Mouse (Mus musculus): Measurements from ENCODE around the gene Ttll2.
A peak's percentile ranks its signal among the peaks of the same experiment; 100 is the strongest.
"Not testable (repeated sequence)": the region's sequence is repeated elsewhere in the genome, so short reads cannot be mapped to it uniquely, and the experiment has no call there.

Gene Ttll2

DNA sequence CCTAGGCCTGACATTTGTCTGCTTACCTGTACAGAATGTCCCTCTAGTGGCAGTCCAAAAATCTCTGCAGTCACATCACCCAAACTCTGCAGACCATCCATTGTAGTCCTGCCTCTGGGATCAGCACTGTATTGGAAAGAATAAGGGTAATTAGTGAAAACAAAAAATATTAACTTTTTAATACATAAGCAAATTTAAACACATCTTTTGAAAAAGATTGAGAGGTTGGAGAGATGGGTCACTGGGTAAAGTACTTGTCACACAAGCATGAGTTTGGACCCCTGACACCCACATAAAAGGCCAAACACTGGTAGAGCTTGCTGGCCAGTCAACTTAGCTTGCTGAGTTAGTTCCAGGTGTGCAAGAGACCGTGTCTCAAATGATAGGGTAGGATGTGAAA, at the start of gene Ttll2:
TSS of gene Ttll2 (minus strand) at position 101 of the 400 bp plus-strand sequence.
- not testable (repeated sequence) for DNase-seq

DNA sequence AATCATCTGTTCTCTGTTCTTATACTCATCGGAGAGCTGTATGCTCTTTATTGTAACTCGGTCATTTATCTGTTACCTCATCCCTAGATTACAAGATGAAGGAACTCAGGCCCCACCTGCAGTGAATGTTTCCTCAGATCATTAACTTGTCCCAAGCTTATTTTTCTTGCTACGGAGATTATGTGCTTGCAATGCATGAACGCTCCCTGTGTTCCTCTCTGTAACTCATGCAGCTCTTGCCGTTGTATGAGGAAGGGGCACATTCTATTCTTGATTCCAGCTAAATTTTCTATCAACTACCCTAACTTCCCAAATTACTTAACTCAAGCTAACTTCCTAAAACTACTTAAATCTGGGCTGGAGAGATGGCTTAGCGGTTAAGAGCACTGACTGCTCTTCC, 47.3 kb upstream of the Ttll2 start:
- peak; percentile 9 for DNase-seq

DNA sequence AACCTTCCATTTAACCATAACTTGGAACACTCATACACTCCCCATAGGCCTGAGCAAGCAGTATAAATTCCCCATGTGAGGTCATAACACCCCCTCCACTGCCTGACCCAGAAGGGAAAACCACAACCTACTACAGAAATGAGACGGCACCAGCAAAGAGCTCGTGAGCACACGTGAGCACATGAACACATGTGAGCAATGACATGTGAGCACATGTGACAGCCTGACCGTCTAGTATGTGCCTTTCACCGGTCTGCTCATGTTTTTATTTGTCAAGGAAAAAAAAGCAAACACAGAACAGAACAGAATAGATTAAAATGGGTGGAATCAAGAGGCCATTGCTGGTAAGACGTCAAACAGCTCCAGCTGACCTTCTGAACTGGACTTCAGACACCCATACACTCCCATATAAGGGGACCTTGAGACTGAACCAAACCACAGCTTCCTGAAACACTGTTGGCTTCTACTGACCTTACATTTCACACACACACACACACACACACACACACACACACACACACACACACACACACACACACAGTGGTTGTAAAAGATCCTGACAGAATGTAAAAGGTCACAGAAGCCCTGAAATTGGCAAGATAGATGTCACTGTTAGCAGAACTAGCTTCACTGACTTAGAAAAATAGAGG, 45.8 kb upstream of the Ttll2 start:
- DNase-seq: peak; percentile 64

DNA sequence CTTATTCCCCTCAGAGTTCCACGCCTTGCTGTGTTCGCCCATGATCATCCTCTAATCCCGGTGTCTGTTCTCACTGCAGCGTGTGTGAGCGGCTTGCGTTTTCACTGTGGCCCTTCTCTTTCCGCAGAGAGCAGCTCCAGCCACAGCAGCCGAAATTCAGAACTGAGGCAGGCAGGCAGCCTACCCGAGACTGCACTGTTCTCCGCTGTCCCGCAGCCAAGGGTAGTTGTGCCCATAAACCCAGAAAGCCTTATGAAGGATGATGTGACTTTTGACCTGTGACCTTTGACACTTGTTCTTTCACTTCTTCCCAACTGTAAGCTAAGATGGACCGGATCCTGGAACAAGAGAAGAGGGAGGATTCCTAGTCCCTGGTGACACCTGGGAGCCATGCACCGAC, 44.6 kb upstream of the Ttll2 start:
- peak; percentile 79 for DNase-seq

DNA sequence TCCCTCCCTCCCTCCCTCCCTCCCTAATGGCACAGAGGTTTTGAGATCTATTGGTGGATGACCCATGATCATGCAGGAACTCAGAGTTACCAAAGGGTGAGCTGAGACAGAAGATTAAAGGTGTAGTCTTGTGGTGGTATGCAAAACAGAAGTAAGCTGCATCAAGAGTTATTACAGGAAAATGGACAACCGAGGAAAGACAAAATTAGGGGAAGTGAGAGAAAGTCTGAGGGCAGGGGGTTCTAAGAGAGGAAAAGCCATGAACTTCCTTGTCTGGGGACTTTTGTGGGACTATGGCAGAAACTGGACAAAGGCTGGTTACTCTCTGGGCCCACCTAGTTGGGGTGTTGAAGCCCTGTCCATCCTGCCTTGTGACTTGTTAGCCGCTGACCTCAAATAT, 43.8 kb upstream of the Ttll2 start:
- DNase-seq: not testable (repeated sequence)

DNA sequence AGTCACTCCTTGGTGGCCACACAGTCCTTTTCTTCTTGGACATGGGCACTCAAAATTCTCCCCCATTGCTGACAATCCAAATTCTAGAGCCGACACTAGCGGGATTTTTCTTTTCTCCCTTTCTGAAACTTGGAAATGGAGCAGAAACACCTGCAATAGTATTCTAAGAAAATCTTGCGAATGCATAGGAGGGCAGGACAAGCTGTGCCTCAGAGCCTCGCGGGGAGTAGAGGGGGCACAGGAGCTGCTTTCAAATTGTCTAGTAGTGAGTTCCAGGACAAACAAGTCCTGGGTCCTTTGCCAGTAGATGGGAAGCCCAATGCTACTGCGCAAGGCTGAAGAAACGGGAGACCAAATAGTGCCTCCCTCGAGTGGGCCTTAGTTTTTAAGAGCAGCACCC, 43.2 kb upstream of the Ttll2 start:
- DNase-seq: peak; percentile 80

DNA sequence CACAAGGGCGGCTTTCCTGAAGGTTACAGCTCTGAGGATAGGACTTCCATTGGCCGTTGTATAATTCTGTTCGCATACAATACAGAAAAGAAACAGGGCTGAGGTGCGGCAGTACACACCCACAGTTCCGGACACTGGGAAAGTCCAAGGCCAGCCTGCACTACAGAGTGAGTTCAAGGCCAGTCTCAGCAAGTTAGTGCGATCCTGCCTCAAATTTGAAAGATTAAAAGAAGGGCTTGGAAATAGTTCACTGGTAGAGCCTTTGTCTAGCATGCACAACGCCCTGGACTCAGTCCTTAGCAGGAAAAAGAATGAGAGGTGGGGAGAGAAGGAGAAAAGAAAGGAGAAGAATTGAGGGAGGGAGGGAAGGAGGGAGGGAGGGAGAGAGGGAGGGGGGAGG, 42.6 kb upstream of the Ttll2 start:
- DNase-seq: peak; percentile 51

DNA sequence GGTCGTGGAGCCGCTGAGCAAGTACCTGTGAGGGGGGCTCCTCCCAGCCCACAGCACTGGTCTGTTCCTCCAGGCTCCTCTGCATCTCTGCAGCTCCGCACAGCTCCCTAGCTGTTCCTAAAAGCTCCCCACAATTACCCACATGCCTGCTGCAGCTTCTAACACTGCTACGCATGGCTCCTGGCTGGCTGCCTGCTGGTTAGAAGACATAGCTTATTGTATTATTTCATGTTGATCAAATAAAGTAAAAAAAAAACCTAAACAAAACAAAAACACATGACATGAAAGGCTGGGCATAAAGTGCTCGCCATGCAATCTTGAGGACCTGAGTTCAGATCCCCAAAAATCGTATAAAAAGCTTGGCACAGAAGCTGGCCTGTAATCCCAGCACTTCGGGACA, 37.4 kb upstream of the Ttll2 start:
- peak; percentile 39 for DNase-seq

DNA sequence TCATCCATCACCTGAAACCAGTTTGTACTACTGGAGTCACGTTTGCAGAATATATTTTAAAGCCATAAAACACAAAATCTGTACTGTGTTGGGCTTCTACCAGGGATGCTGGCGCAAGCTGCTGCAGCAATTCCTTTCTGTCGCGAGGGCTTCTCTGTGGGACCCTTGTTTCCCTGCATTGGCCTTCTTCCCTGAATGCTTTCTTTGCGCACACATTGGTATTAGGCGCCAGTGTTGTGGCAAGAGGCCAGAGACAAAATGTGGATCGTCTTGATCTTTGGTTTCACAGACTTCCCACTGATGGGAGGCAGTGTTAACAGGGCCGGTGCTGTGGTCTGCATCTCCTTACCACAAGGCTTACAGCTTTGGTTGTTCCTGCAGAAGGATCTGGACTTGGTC, 36.5 kb upstream of the Ttll2 start:
- DNase-seq: peak; percentile 37

DNA sequence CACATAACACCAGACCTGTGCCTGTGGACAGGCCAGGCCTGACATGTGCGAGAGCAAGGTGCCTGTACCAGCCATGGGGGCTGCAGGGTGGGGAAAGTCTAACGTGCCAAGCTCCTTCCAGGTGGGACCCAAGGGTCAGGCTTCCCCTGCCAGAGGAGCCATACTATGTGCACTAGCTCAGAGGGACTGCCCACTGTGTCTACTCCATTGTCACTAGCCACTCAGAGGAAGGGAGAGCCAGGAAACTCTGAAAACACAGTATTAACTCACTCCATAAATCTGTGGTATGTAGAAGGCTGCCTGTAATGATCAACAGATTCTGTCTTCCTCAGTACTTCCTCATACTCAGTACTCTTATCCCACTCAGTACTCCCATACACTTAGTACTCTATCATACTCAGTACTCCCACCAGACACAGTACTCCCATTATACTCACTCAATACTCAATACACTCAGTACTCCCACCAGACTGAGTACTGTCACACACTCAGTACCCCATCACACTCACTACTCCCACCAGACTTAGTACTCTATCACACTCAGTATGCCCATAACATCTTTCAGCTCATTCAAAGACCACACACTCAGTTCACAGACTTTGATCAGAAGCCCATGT, 36.0 kb upstream of the Ttll2 start:
- DNase-seq: not testable (repeated sequence)

DNA sequence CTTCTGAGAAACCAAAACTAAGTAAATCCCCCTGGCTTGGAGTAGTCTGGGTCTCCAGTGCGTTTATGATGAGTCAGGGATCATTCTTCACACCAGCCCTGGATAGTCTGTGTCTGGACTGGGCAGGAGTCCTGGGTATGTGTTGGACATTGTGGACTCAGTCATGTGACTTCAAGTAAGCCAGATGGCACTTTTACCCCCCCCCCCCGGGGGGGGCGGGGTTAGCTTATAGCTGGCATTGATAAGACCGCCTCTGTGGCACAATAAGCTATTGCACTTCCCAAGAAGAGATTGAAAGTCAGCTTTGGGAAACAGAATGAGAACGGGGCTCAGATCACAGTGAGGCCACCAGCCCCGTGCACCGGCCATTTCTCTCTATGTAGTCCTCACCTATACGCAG, 33.5 kb upstream of the Ttll2 start:
- DNase-seq: peak; percentile 41

DNA sequence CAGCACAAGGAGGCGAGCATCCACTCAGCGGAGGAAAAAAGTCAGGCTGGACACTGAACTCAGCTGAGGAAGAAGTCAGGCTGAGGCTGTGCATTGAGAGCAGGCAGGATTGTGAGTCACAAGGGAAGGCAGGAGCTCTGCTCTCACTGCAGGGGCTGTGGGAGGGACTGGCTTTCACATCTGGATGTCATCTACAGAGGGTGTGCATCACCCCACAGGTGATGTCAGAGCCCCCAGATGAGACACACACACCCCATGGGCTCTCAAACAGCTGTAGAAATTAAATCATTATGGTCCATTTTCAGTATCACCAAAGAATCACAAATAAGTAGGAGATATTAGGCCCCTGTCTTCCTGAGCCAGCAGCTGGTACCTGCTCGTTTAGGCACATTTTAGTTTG, 32.9 kb upstream of the Ttll2 start, which contains the start of gene Unc93a2:
TSS of gene Unc93a2 (minus strand) at position 101 of the 400 bp plus-strand sequence.
- peak; percentile 29 for DNase-seq

DNA sequence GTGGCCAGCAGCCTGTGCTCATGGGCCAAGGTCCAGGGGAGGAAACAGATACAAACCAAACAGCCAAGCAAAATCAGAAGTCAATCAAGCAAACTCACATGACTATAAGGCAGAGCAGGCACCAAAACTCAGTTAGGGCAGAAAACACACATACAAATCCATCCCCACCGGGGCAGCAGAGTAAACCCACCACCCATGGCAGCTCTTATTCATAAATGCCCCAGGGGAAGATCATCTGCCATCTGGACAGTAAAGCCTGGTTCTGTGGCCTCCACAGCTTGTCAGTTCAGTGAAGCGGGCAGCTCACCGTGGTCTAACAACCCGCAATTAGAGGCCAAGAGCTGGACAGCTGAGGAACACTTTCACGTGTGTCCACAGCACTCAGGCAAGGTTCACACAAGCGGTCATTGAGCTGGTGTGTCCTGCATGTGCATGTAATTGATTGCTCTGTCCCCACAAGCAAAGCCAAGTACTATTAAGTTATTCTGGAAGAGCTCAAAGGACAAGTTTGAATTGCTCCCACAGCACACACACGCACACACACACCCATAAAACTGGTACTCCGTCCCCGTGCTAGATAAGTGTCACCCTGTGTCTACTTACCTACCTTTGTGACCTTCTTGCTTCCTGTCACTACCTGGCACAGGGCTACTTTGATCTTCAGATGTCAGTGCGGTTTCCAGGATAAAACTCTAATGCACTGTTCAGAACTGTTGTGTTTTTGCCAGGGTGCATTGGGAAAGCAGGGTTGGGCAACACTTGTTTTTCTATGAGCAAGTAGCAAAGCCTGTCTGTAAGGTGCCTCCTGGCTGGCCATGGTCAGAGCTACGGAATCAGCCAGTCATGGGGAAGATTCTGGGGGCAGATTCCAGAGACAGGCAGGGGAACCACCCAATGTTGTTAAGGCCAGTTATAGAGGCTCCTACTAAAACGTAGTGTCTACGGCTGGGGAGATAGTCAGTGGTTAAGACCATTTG, 31.0 kb upstream of the Ttll2 start:
- peak; percentile 78 for DNase-seq

DNA sequence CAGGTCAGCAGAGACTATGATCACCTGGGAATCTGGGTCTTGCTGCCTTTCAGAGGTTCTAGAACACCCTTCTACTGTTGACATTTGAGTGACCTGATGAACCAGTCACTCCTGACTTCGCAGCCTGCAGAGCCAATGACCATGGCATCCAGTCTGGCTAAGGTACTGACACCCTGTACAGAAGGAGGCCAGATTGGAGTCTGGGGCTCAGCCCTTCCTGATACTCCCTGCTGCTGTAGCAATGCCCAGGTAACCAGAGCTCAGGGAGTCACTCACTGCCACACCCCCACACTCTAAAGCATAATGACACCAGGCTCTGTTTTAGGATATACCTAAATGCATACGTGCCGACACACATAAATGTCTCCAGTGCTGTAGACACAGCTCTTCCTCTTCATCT, 30.2 kb upstream of the Ttll2 start:
- peak; percentile 3 for DNase-seq

DNA sequence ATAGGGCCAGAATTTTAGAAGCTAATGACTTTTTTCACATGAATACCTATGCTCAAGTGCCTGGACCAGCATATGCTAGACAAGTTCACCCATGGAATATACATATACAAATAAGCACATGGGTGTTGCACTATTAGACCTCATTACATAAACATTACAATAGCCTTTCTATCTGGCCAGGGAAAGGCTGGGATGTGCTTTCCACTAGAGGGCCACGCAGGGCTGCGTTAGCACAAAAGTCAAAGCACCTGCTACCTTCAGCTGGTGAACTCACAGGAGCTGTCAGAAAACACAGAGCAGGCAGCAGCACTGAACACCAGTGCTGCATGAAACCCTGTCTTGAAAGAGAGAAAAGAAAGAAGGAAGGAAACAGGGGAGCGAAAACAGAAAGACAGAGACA, 25.4 kb upstream of the Ttll2 start:
- DNase-seq: peak; percentile 27

DNA sequence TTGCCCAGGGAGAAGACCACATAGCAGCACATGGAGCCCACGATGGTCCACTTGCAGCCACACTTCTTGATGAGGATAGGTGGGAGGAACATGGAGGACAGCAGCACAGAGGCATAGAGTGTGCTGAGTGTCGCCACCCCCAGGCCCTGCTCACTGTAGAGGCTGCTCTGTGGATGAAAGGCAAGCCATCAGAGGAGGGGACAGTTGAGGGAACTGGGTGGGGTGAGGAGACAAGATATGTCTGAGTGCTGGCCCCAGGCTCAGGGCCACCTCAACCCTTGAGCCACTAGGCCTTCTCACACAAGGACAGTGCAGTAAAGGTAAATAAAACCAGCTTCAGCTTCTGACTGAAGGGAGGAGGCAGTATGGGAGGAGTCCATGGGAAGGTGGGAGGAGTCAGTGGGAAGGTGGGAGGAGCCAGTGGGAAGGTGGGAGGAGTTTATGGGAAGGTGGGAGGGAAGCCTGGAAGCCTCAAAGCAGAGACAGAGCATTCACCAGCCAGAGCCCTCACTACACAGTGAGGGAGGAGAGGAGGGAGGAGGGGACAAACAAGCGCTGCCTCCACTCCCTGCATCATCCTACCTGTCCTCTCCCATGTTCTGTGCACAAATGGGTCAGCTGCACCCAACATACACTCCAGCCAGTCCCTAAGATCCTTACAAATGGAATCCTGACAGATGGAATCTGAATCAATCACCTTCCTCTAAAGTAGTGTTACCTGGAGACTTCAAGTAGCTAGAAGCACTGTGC, 24.6 kb upstream of the Ttll2 start:
- peak; percentile 21 for DNase-seq

DNA sequence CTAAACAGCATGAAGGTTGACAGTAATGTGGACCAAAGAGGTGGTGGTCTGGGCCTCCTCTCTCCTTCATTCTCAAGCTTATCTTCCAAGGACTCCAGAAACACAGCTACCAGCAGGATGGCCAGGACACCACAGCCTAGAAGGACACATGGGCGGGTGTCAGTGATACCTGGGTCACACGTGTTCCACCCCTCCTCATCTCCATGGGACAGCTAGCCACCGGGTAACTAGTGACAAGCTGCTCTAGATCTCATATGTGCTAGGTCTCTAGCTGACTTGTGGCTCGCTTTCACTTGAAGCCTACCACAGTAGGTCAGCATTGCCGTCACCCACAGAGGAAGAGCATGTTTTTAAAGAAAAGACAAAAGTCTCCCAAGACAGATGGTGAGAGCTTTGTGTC, 19.4 kb upstream of the Ttll2 start, which contains the start of gene Gm49630:
TSS of gene Gm49630 (minus strand) at position 101 of the 400 bp plus-strand sequence.
- peak; percentile 48 for DNase-seq

DNA sequence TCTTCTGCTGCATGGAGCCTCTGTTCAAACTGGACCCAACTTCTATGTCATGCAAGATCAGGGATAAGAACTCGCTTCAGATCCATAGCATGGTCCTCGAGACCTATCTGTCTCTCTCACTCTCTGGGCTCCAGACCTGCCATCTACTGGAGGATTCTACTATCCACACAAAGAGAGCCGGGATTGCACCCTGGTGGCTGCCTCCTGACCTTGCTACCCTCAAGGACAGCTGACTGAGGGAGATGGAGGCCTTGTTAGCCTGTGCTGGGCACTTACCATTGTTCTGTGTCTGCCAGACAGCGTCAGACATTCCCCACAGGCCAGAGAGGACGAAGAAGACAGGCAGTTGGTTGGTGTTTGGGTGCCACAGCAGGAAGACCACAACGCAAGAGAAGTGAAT, 16.9 kb upstream of the Ttll2 start:
- DNase-seq: peak; percentile 70

DNA sequence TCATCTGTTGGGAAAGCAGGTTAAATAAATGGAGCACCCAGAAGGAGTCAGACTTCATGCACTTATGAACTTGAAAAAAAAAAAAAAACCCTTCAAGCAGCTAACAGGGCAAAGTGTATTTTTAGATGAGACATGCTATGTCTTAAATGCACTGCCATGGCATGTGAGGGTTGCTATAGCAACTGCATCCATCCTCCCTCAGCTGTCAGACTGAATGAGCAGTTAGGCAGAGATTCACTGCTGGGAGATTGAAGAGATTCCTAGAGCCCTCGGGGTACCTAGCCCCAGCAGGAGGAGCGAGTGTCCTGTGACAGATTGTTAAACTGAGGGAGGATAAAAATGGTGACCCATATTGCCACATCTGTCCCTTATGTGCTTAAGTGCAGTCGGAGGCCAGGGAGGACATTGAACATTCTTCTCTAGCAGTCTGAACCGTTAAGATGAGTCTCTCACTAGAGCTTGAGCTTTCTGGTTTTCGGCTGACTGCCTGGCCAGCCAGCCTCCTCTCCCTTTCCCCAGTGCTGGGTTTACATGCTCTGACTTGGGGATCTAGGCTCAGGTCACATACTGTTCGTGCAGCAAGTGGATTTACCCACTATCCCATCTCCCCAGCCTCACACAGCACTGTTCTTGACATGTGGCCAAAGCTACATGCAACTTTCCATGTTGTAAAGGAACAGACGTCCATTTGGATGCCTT, 14.3 kb upstream of the Ttll2 start:
- DNase-seq: not testable (repeated sequence)

DNA sequence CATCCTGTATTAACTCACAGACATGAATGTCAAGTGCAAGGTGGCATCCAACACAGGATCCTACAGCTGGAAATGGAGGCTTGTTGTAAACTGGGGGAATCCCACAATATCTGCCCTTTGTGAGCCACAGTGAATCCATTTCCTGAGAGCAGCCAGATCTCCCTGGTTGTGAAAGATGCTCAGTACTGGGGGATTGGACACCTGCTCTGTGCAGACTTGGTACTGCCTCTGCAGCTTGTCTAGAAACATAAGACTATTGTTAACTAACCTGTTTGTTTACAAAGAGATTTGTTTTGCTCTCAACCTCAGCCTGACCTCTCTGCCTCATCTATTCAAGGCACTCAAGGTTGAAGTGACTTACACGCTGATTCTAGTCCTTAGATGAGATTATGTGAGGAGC, 13.8 kb upstream of the Ttll2 start:
- not testable (repeated sequence) for DNase-seq

DNA sequence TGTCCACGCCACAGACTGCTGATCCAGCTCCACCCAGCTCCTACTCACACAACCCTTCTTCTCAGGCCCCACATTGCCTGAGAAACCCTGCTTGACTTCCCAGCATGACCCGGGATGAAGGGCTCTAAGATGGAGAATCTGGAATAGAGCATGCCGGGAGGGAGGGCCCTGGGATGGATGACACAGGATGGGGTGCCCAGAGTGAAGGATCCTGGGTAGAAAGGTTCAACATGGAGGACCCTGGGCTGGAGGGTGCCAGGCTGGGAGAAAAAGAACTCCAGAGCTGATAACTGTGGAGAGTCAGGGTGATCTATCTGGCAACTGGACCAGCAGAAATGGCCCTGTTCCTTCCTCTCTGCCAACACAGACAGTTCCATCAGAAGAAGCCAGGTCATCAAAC, 13.1 kb upstream of the Ttll2 start:
- DNase-seq: not testable (repeated sequence)
